Mouse (Mus musculus) CH12F3 (cell line): ENCODE results near the gene Zcchc3.

Experiments used
- in situ Hi-C: fragments of 300-500 bp; cut with MboI; formaldehyde crosslinking; loops from 2 replicates; pipeline ENCODE4 v1.14.3; 2020; ENCODE audit warnings: low sequenced_read_pairs

Gene Zcchc3

DNA sequence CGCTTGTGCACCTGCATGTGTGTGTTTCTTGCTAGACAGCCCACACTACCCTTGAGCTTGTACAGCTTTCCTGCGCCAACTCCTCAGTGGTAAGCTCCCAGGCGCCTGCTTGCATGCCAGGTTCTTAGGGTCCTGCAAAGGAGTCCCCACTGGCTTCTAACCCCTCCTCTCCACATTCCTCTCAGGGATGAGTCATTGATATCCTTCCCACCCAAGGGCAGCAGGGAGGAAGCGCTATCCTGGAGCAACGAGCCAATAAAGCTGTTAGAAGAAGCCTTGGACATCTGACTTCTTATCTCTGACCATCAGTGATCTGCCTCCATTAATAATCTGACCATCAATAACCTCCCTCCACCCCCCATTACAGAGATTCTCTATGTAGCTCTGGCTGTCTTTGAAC is 46.9 kb downstream of the Zcchc3 start:
- in situ Hi-C loops, result no loop called here

DNA sequence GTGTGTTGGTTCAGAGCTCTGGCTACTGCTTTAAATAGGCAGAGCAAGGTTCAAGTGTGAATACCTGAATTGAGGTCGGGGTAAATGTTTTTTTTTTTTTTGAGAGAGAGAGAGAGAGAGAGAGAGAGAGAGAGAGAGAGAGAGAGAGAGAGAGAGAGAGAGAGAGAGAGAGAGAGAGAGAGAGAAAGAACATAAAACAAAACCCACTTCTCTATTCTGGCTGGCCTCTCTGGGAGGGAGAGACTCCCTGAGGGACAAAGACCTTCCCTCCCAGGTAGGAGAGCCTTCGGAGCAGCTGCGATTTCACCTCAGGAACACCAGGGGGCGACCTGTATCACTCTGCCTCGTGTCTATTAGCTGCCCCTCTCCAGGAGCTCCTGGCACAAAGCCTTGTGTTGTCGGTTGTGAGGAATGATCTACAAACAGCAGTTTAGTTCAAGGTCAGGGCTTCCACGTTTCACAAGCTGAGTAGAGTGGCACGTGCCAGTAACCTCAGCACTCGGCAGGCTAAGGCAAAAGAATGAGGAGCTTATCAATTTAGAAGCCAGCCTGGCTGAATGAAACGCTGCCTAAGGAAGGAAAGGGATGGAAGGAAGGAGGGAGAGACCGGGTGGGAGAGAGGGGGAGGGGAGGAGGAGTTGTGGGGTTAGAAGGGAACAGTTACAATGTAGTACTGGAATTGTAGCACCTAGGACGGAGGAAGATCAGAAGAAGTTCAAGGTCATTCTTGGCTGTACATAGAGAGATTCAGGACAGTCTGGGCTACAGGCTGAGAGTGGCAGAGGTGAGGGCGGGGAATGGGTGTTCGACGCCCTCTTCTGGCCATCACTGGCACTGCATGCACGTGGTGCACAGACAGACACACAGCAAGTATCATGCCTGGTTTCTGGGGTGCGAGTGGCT is 51.3 kb downstream of the Zcchc3 start:
- in situ Hi-C loops, result no loop called here
